Mouse (Mus musculus): ENCODE results near the gene Ppp1r1c. TPM values are rescaled to one million over a fixed set of nuclear protein-coding genes. Genes with fewer than 3 reads are reported as not detected.

Ppp1r1c gene
- polyA plus RNA-seq, 1 experiment from 2014 or later: not detected

- no peaks in the 10 kb centered on the region for H3K9me3 ChIP-seq
- no peak overlapping the region for H3K4me3 ChIP-seq
- no peak overlapping the region for H3K27ac ChIP-seq
- no peaks in the 10 kb centered on the region for H3K4me1 ChIP-seq
- H3K36me3 ChIP-seq (replicated peaks): no peaks in the 10 kb centered on the region
- WGBS: 89% methylated on average over 10 of the region's 10 CpGs
- no peaks in the 10 kb centered on the region for H3K27me3 ChIP-seq (ENCODE audit: poor library complexity, severe bottlenecking)
- no peak for DNase-seq (ENCODE audit: extremely low spot score, low spot score)
Measured at GRCm38 (mm10) chr2:79696478-79697230, 10.9 kb upstream of the Ppp1r1c start.

GRCm38 (mm10) chr2:79698166-79698565 lies 9.4 kb upstream of the Ppp1r1c start:
- H3K9me3 ChIP-seq: no peaks in the 10 kb centered on the region
- no peak overlapping the region for H3K27ac ChIP-seq
- no peaks in the 10 kb centered on the region for H3K27me3 ChIP-seq (ENCODE audit: poor library complexity, severe bottlenecking)
- H3K36me3 ChIP-seq (replicated peaks): no peaks in the 10 kb centered on the region
- 79% methylated on average over 2 of the region's 2 CpGs for WGBS
- H3K4me1 ChIP-seq: no peaks in the 10 kb centered on the region
- no peak for DNase-seq (ENCODE audit: extremely low spot score, low spot score)
- no peak overlapping the region for H3K4me3 ChIP-seq

- Histone ChIP-seq H3K36me3 (replicated peaks) (no peaks in the 10 kb centered on the region), H3K4me3 (no peak overlapping the region), H3K9me3 (no peaks in the 10 kb centered on the region), H3K4me1 (no peaks in the 10 kb centered on the region), H3K27me3 (ENCODE audit: poor library complexity, severe bottlenecking) (no peaks in the 10 kb centered on the region), H3K27ac (no peak overlapping the region)
- WGBS: 83% methylated on average over 2 of the region's 2 CpGs
- no peak for DNase-seq (ENCODE audit: extremely low spot score, low spot score)
Measured at GRCm38 (mm10) chr2:79704773-79705172, 2.8 kb upstream of the Ppp1r1c start.

GRCm38 (mm10) chr2:79713662-79714091 lies 6.1 kb downstream of the Ppp1r1c start:
- no peak overlapping the region for H3K4me3 ChIP-seq
- H3K27me3 ChIP-seq (ENCODE audit: poor library complexity, severe bottlenecking): no peaks in the 10 kb centered on the region
- H3K9me3 ChIP-seq: no peaks in the 10 kb centered on the region
- WGBS: 91% methylated on average over 3 of the region's 3 CpGs
- no peak overlapping the region for H3K27ac ChIP-seq
- peaks cover 13% of the 10 kb centered on the region for H3K4me1 ChIP-seq
- no peak for DNase-seq (ENCODE audit: extremely low spot score, low spot score)
- H3K36me3 ChIP-seq (replicated peaks): no peaks in the 10 kb centered on the region

GRCm38 (mm10) chr2:79714745-79715144 lies 7.2 kb downstream of the Ppp1r1c start:
- Histone ChIP-seq H3K36me3 (replicated peaks) (no peaks in the 10 kb centered on the region), H3K4me1 (peaks cover 13% of the 10 kb centered on the region), H3K9me3 (no peaks in the 10 kb centered on the region), H3K27me3 (ENCODE audit: poor library complexity, severe bottlenecking) (no peaks in the 10 kb centered on the region), H3K4me3 (no peak overlapping the region), H3K27ac (no peak overlapping the region)
- WGBS: 93% methylated on average over 6 of the region's 6 CpGs
- DNase-seq (ENCODE audit: extremely low spot score, low spot score): no peak

GRCm38 (mm10) chr2:79715925-79716324 lies 8.3 kb downstream of the Ppp1r1c start:
- H3K27me3 ChIP-seq (ENCODE audit: poor library complexity, severe bottlenecking): no peaks in the 10 kb centered on the region
- no peaks in the 10 kb centered on the region for H3K9me3 ChIP-seq
- 70% methylated on average over 2 of the region's 2 CpGs for WGBS
- H3K36me3 ChIP-seq (replicated peaks): no peaks in the 10 kb centered on the region
- DNase-seq (ENCODE audit: extremely low spot score, low spot score): no peak
- peaks cover 13% of the 10 kb centered on the region for H3K4me1 ChIP-seq
- H3K4me3 ChIP-seq: no peak overlapping the region
- no peak overlapping the region for H3K27ac ChIP-seq

- H3K27me3 ChIP-seq (ENCODE audit: poor library complexity, severe bottlenecking): no peaks in the 10 kb centered on the region
- no peaks in the 10 kb centered on the region for H3K36me3 ChIP-seq (replicated peaks)
- H3K4me3 ChIP-seq: no peak overlapping the region
- H3K4me1 ChIP-seq: peaks cover 13% of the 10 kb centered on the region
- H3K27ac ChIP-seq: no peak overlapping the region
- no peak for DNase-seq (ENCODE audit: extremely low spot score, low spot score)
- no peaks in the 10 kb centered on the region for H3K9me3 ChIP-seq
Measured at GRCm38 (mm10) chr2:79717846-79718245, 10.3 kb downstream of the Ppp1r1c start.

GRCm38 (mm10) chr2:79722415-79722814 lies 14.8 kb downstream of the Ppp1r1c start:
- Histone ChIP-seq H3K36me3 (replicated peaks) (no peaks in the 10 kb centered on the region), H3K27me3 (ENCODE audit: poor library complexity, severe bottlenecking) (no peaks in the 10 kb centered on the region), H3K27ac (no peak overlapping the region), H3K4me3 (no peak overlapping the region), H3K9me3 (no peaks in the 10 kb centered on the region), H3K4me1 (no peaks in the 10 kb centered on the region)
- no peak for DNase-seq (ENCODE audit: extremely low spot score, low spot score)
- 91% methylated on average over 1 of the region's 1 CpGs for WGBS

GRCm38 (mm10) chr2:79738958-79739357 lies 31.4 kb downstream of the Ppp1r1c start:
- Histone ChIP-seq H3K9me3 (peaks cover 4% of the 10 kb centered on the region; the same call in 1 of the 2 replicates), H3K27me3 (ENCODE audit: poor library complexity, severe bottlenecking) (no peaks in the 10 kb centered on the region), H3K36me3 (replicated peaks) (no peaks in the 10 kb centered on the region), H3K4me1 (no peaks in the 10 kb centered on the region), H3K4me3 (no peak overlapping the region), H3K27ac (no peak overlapping the region)
- DNase-seq (ENCODE audit: extremely low spot score, low spot score): no peak
- WGBS: 90% methylated on average over 2 of the region's 2 CpGs

- no peaks in the 10 kb centered on the region for H3K27me3 ChIP-seq (ENCODE audit: poor library complexity, severe bottlenecking)
- no peak for DNase-seq (ENCODE audit: extremely low spot score, low spot score)
- H3K4me3 ChIP-seq: no peak overlapping the region
- 93% methylated on average over 2 of the region's 2 CpGs for WGBS
- peaks cover 2% of the 10 kb centered on the region; the same call in 1 of the 2 replicates for H3K9me3 ChIP-seq
- H3K27ac ChIP-seq: no peak overlapping the region
- no peaks in the 10 kb centered on the region for H3K4me1 ChIP-seq
- H3K36me3 ChIP-seq (replicated peaks): no peaks in the 10 kb centered on the region
Measured at GRCm38 (mm10) chr2:79741966-79742365, 34.4 kb downstream of the Ppp1r1c start.

GRCm38 (mm10) chr2:79744164-79744563 lies 36.6 kb downstream of the Ppp1r1c start:
- Histone ChIP-seq H3K9me3 (no peaks in the 10 kb centered on the region), H3K27me3 (ENCODE audit: poor library complexity, severe bottlenecking) (no peaks in the 10 kb centered on the region), H3K4me1 (no peaks in the 10 kb centered on the region), H3K4me3 (no peak overlapping the region), H3K36me3 (replicated peaks) (no peaks in the 10 kb centered on the region), H3K27ac (no peak overlapping the region)
- no peak for DNase-seq (ENCODE audit: extremely low spot score, low spot score)
- 89% methylated on average over 4 of the region's 4 CpGs for WGBS

GRCm38 (mm10) chr2:79751685-79752084 lies 44.1 kb downstream of the Ppp1r1c start:
- 78% methylated on average over 3 of the region's 3 CpGs for WGBS
- Histone ChIP-seq H3K4me1 (no peaks in the 10 kb centered on the region), H3K9me3 (no peaks in the 10 kb centered on the region), H3K27me3 (ENCODE audit: poor library complexity, severe bottlenecking) (no peaks in the 10 kb centered on the region), H3K36me3 (replicated peaks) (no peaks in the 10 kb centered on the region), H3K27ac (no peak overlapping the region), H3K4me3 (no peak overlapping the region)
- no peak for DNase-seq (ENCODE audit: extremely low spot score, low spot score)

- Histone ChIP-seq H3K9me3 (no peaks in the 10 kb centered on the region), H3K4me3 (no peak overlapping the region), H3K27me3 (ENCODE audit: poor library complexity, severe bottlenecking) (no peaks in the 10 kb centered on the region), H3K36me3 (replicated peaks) (no peaks in the 10 kb centered on the region), H3K4me1 (no peaks in the 10 kb centered on the region), H3K27ac (no peak overlapping the region)
- WGBS: 84% methylated on average over 4 of the region's 4 CpGs
- DNase-seq (ENCODE audit: extremely low spot score, low spot score): no peak
Measured at GRCm38 (mm10) chr2:79760018-79760417, 52.4 kb downstream of the Ppp1r1c start.

Data from forebrain, embryonic 10.5 days (tissue).